Mouse (Mus musculus): ENCODE measurements around the gene Bdkrb1.

DNA sequence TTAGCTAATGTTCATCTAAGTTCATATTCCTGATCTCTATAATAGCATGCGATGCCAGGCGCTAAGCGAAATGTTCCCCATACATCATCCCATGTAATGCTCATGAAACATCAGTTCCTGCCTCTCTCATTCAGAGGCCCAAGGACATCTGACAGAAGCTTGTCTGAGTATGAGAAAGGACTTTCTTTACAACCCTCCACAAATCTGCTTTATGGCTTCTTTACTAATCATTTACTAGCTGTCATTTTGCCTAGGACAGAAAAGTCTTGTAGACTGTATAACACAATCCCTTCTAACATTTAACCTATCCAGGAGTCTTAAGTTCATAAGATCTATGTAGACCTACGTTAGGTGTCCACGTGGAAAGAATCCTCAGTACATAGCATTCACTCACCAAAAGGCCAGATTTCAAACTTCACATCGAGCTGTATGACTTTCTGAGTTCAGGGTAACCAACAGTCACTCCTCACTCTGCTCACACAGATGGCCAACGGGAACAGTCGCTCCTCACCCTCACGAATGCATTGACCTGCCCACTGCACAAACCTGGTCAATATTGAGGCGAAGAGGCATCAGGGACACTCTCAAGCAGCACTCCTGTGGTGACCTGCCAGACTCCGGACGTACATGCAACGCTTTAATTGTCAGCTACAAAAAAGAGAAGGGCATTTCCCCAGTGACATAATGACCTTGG, 31.6 kb downstream of the Bdkrb1 start:
- TF ChIP-seq CTCF (IDR thresholded peaks at IDR 0.05; ENCODE audit: low read depth) (no peak), EP300 (IDR thresholded peaks at IDR 0.05; ENCODE audit: low read depth) (no peak)
